Mouse (Mus musculus) midbrain, embryonic 14.5 days (tissue): Measurements from ENCODE around the gene Daam1. TPM values are rescaled to one million over a fixed set of nuclear protein-coding genes. Genes with fewer than 3 reads are reported as not detected.

ENCODE experiments used
- ATAC-seq: fragments of 200-750 bp; cut with Nextera tagmentation; 2 replicates; pipeline ENCODE4 v1.8.0; 2017; ENCODE audit warnings: moderate number of reproducible peaks, moderate library complexity; ENCODE audit not compliant: low FRiP score, low TSS enrichment
- DNase-seq: peaks from one replicate; pipeline ENCODE4 v3.0.0-alpha.2; 2015
- H3K27ac ChIP-seq: fragments of 300-500 bp; sonication (generic); replicated peaks from 2 replicates; pipeline ENCODE4 v1.5.1; 2014; ENCODE audit warnings: mild to moderate bottlenecking, low read depth, low read length, moderate library complexity
- H3K27me3 ChIP-seq: fragments of 300-500 bp; sonication (generic); 2 replicates; pipeline ENCODE4 v1.6.1; 2014; ENCODE audit warnings: low read length, control low read depth, mixed read lengths; ENCODE audit not compliant: control insufficient read depth, insufficient read depth
- H3K36me3 ChIP-seq: fragments of 300-500 bp; sonication (generic); 2 replicates; pipeline ENCODE4 v1.6.1; 2014; ENCODE audit warnings: low read length, control low read depth; ENCODE audit not compliant: control insufficient read depth, insufficient read depth
- H3K4me1 ChIP-seq: fragments of 300-500 bp; sonication (generic); 2 replicates; pipeline ENCODE4 v1.6.1; 2014; ENCODE audit warnings: mild to moderate bottlenecking, antibody characterized with exemption, low read length, control low read depth; ENCODE audit not compliant: control insufficient read depth, insufficient read depth
- H3K4me2 ChIP-seq: fragments of 300-500 bp; sonication (generic); 2 replicates; pipeline ENCODE4 v1.6.1; 2014; ENCODE audit warnings: mild to moderate bottlenecking, low read length, moderate library complexity
- H3K4me3 ChIP-seq: fragments of 300-500 bp; sonication (generic); replicated peaks from 2 replicates; pipeline ENCODE4 v1.5.1; 2014; ENCODE audit warnings: low read depth, low read length
- H3K9ac ChIP-seq: fragments of 300-500 bp; sonication (generic); replicated peaks from 2 replicates; pipeline ENCODE4 v1.6.1; 2014; ENCODE audit warnings: mild to moderate bottlenecking, low read length, moderate library complexity
- H3K9me3 ChIP-seq: fragments of 300-500 bp; sonication (generic); 2 replicates; pipeline ENCODE4 v1.6.1; 2016; ENCODE audit warnings: low read length, control low read depth, mixed read lengths; ENCODE audit not compliant: control insufficient read depth
- whole genome bisulfite sequencing: fragments of 180-500 bp; shearing (Covaris S2); extraction: QIAGEN DNeasy Blood & Tissue Kit; methylation state at CpG from one replicate; pipeline ENCODE4 v1.1.7; 2014; 5-methylcytosine and 5-hydroxymethylcytosine counted together
- polyA plus RNA-seq: library from polyadenylated mRNA; unstranded; fragments of >200 nt; fragmentation: Nextera tagmentation; extraction: Ambion mirVana; gene quantifications from 2 replicates; pipeline ENCODE4 v1.2.1, GENCODE M21; 2014

Gene Daam1
- polyA plus RNA-seq, 1 experiment from 2014 or later: 42.8 TPM

DNA sequence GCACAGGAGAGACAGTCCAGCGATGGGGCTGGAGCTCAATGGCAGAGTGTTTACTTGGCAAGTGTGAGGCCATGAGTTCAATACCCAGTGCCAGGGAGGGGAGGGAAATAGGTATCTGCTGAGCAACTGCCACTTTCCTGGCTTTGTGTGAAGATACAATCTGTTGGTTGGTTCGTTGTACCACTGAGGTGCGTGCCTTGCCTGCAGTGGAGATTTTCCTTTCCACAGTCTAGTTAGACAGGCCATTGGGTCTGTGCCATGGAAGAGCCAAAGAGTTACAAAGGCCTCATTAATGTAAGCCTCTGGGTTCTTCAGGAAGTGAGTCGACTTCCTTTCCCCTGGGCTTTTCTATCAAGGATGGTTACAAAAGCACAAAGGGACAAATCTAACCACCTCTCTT is 112.8 kb downstream of the Daam1 start:
- no peak for DNase-seq
- no peak overlapping the region for H3K4me2 ChIP-seq
- no peaks in the 10 kb centered on the region for H3K4me1 ChIP-seq
- no peaks in the 10 kb centered on the region for H3K27me3 ChIP-seq
- H3K4me3 ChIP-seq: no peak overlapping the region
- peaks cover 54% of the 10 kb centered on the region for H3K36me3 ChIP-seq
- H3K9ac ChIP-seq: no peak overlapping the region
- WGBS: 95% methylated on average over 4 of the region's 4 CpGs
- no peak overlapping the region for H3K27ac ChIP-seq
- no peaks in the 10 kb centered on the region for H3K9me3 ChIP-seq
- no peak for ATAC-seq

DNA sequence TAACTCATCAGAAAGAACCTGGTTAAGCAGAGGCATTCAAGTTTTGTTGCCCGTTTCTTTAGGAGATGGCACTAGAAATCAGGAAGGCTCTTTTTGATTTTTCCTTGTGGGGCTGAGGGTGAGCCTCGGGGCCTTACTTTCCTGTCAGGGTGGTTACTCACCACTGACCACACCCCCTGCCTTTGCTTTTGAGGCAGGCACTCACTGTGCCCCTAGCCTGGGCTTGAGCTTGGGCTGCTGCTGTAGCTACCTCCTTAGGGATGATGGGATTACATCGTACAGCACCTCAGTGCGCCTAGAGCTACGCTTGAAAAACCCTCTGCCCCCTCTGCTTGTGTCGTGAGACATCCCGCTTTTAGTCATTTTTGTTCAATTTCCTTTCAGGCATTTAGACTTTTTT is 115.0 kb downstream of the Daam1 start:
- 81% methylated on average over 7 of the region's 7 CpGs for WGBS

DNA sequence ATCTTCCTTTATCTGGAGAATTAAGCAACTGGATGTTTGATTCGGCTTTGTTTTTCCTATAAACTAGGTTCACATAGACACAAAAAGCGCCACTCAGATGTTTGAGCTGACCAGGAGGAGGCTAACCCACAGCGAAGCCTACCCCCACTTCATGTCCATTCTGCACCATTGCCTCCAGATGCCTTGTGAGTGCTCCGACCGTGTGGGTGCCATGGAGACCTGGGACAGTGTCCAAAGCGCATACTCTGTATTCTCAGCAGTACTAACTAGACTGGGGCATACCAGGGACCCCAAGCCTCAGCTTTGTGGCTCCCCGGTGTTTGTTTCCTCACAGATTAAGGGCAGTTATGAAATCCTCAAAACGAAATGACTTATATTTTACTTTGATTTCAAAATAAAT is 115.6 kb downstream of the Daam1 start:
- Histone ChIP-seq H3K27me3 (no peaks in the 10 kb centered on the region), H3K4me3 (no peak overlapping the region), H3K9ac (no peak overlapping the region), H3K4me2 (no peak overlapping the region), H3K36me3 (peaks cover 79% of the 10 kb centered on the region), H3K4me1 (no peaks in the 10 kb centered on the region), H3K9me3 (no peaks in the 10 kb centered on the region), H3K27ac (no peak overlapping the region)
- WGBS: 79% methylated on average over 8 of the region's 8 CpGs
- DNase-seq (peak; percentile 40), ATAC-seq (no peak)

More for the DNA sequence above, 115.0 kb downstream of the Daam1 start:
- Histone ChIP-seq H3K27ac (no peak overlapping the region), H3K9me3 (no peaks in the 10 kb centered on the region), H3K9ac (no peak overlapping the region), H3K4me2 (no peak overlapping the region), H3K36me3 (peaks cover 73% of the 10 kb centered on the region), H3K27me3 (no peaks in the 10 kb centered on the region), H3K4me1 (no peaks in the 10 kb centered on the region), H3K4me3 (no peak overlapping the region)
- DNase-seq: no peak
- no peak for ATAC-seq

DNA sequence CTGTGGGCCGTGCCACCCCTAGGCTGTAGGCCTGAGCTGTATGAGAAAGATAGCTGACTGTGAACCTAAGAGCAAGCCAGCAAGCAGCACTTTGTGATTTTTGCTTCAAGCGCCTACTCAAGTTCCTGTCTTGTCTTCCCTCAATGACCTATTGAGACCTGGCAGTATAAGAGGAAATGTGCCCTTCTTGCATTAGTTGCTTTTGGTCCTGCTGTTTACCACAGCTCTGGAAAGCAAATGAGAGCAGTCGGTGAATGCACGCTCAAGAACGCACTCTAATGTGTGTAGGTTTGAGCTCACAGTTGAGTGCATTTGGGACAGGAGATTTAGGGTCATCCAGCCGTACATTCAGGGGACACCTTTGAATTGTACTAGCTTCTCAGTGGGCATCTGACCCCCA is 118.1 kb downstream of the Daam1 start:
- Histone ChIP-seq H3K4me2 (no peak overlapping the region), H3K9me3 (no peaks in the 10 kb centered on the region), H3K36me3 (peaks cover 91% of the 10 kb centered on the region), H3K4me3 (no peak overlapping the region), H3K9ac (no peak overlapping the region), H3K27ac (no peak overlapping the region), H3K4me1 (no peaks in the 10 kb centered on the region), H3K27me3 (no peaks in the 10 kb centered on the region)
- DNase-seq (no peak), ATAC-seq (no peak)
- 97% methylated on average over 6 of the region's 6 CpGs for WGBS

DNA sequence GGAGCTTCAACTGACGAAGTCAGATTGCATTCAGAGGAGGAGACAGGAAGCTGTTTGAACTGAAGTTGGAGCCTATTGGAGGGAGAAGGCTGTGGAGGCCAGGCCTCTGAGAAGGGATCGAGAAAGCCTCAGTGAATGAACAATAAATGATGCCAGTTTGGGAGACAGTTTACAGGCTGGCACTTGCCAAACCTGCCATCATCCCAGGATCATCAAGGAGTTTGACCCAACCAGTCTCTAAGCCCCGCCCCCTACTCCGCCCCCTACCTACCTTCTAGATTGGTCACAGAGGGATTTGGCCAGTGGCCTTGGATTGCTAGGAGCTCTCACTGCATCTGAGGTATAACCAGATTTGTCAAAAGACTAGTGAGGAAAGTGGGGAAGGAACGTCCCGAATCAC is 118.7 kb downstream of the Daam1 start:
- Histone ChIP-seq H3K4me1 (no peaks in the 10 kb centered on the region), H3K27ac (no peak overlapping the region), H3K36me3 (peaks cover 86% of the 10 kb centered on the region), H3K4me3 (no peak overlapping the region), H3K4me2 (no peak overlapping the region), H3K27me3 (no peaks in the 10 kb centered on the region), H3K9ac (no peak overlapping the region), H3K9me3 (no peaks in the 10 kb centered on the region)
- 93% methylated on average over 6 of the region's 6 CpGs for WGBS
- no peak for ATAC-seq
- DNase-seq: no peak

DNA sequence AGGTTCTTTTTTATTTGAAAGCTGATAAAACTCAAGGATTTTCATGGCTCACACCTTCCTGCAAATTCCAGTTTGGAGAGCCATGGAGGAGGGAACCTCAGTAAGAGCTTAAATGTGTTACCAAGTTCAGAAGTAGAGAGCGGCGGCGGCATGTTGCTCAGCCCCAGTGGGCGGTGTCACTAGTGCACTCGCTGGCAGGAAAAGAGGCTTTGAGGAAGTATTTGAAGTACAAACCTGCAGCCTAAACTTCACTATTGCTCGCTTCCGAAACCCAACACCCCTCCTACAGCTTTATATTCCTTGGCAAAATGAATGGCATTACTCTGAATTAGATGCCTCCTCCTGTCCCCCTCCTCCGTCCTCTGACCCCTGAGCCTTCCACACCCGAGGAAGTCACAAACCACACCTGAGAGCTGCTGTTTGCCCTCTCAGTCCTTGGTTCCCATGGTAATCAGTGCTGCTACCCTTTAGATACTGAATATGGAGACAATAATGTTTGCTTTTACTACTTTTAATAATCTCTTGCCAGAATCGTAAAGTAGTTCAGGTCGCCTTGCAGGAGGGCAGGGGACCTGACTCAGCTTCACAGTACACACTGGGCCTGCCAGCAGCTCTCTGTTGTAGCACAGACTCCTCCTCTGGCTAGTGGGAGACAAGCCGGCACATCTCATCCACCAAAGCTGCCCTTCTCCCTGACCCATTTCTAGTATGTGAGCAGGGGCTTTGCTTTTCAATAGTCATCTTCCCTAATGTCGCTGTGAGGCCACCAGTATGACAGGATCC is 119.4 kb downstream of the Daam1 start:
- no peak for ATAC-seq
- no peak overlapping the region for H3K27ac ChIP-seq
- no peak overlapping the region for H3K4me3 ChIP-seq
- no peaks in the 10 kb centered on the region for H3K9me3 ChIP-seq
- WGBS: 92% methylated on average over 13 of the region's 13 CpGs
- H3K4me2 ChIP-seq: no peak overlapping the region
- peaks cover 82% of the 10 kb centered on the region for H3K36me3 ChIP-seq
- DNase-seq: no peak
- H3K9ac ChIP-seq: no peak overlapping the region
- no peaks in the 10 kb centered on the region; the same call in 1 of the 2 replicates for H3K4me1 ChIP-seq
- H3K27me3 ChIP-seq: no peaks in the 10 kb centered on the region

DNA sequence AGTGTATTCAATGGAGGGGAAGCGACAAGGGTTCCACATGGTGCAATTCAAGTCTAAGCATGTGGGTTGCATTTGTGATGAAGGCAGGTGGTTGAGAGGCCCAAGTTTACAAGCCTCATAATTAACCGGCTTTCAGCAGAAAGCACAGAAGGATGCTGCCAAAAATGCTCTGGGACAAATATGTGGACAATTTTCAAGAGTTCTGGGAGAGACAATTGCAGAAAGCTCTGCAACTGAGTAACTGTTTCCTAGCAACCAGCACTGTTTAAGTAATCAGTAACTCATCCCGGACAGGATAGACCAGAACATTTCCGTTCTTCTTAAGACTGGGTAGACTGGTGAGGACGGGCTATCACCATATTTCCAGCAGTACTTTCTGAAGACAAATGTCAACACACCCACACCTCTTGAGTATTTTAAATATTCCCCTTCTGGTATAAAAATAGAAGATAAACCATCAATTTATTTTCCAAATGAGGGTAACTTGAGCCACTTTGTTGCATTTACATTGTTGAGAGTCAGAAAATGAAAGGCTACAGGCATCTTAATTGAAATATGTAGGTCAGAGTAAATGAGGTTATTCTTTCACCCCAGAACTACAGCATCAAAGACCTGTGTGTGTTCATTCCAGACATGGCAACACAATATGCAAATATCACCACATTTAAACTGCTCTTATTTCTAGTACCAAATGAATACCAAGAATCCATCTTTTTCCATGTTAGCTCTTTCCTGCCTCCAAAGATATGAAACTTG is 123.5 kb downstream of the Daam1 start:
- no peak overlapping the region for H3K9ac ChIP-seq

DNA sequence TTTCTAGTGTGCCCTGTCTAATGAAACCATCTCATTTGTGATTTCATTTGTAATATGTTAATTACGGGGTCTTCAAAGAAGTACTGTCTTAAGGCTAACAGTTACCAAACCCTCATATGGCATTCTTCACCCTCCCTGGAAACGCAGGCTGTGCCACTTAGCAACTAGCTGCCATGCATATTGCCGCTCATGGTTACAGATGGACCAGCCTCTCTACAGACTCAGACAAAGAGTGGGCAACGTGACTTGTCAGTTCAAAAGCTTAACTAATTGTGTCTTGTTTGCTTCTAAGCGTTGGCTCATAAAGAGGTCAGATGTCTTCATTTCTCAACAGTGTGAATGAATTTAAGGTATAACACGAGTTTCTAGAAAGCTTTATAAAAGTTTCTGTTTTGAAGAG is 126.1 kb downstream of the Daam1 start:
- ATAC-seq (peak; percentile 73; the same call in 1 of the 2 replicates), DNase-seq (peak; percentile 56)
- WGBS: 26% methylated on average over 6 of the region's 6 CpGs
- Histone ChIP-seq H3K36me3 (peaks cover 45% of the 10 kb centered on the region), H3K27ac (no peak overlapping the region; the same call in 1 of the 2 replicates), H3K27me3 (no peaks in the 10 kb centered on the region), H3K4me2 (no peak overlapping the region), H3K9ac (no peak overlapping the region), H3K4me3 (no peak overlapping the region), H3K9me3 (no peaks in the 10 kb centered on the region), H3K4me1 (peaks cover 9% of the 10 kb centered on the region)

More for the DNA sequence above, 123.5 kb downstream of the Daam1 start:
- Histone ChIP-seq H3K27ac (no peak overlapping the region), H3K4me1 (peaks cover 5% of the 10 kb centered on the region), H3K4me2 (no peak overlapping the region), H3K36me3 (peaks cover 50% of the 10 kb centered on the region), H3K27me3 (no peaks in the 10 kb centered on the region), H3K4me3 (no peak overlapping the region), H3K9me3 (no peaks in the 10 kb centered on the region)
- 67% methylated on average over 5 of the region's 5 CpGs for WGBS
- no peak for ATAC-seq
- DNase-seq: no peak
